Mouse (Mus musculus) spleen, adult 2 months (tissue): ENCODE data around the gene Gm17455. TPM values are rescaled to one million over a fixed set of nuclear protein-coding genes. Genes with fewer than 3 reads are reported as not detected.

Experiments used
- DNase-seq, 2 experiments: peaks; one replicate each; pipeline versions ENCODE4 v3.0.0 to v3.0.0-alpha.2; 2012 to 2021; ENCODE audit warnings: low spot score in 2 of 2, low read depth in 1 of 2
- H3K27ac ChIP-seq: fragments of 200-500 bp; 2 replicates; pipeline ENCODE4 v1.5.1; 2012; ENCODE audit warnings: low read length, inconsistent platforms; ENCODE audit not compliant: insufficient read depth
- H3K27me3 ChIP-seq: fragments of 200-500 bp; 2 replicates; pipeline ENCODE4 v1.6.1; 2012; ENCODE audit warnings: mild to moderate bottlenecking, moderate library complexity, low read length, inconsistent platforms; ENCODE audit not compliant: control insufficient read depth, insufficient read depth
- H3K36me3 ChIP-seq: fragments of 200-500 bp; 2 replicates; pipeline ENCODE4 v1.6.1; 2012; ENCODE audit warnings: mild to moderate bottlenecking, low read length, inconsistent platforms; ENCODE audit not compliant: control insufficient read depth, insufficient read depth
- H3K4me1 ChIP-seq: fragments of 200-500 bp; 2 replicates; pipeline ENCODE4 v1.6.1; 2011; ENCODE audit warnings: inconsistent platforms; ENCODE audit not compliant: control insufficient read depth, insufficient read depth, insufficient read length
- H3K4me3 ChIP-seq: fragments of 200-500 bp; 2 replicates; pipeline ENCODE4 v1.5.1; 2011; ENCODE audit warnings: mild to moderate bottlenecking, inconsistent platforms; ENCODE audit not compliant: insufficient read depth, insufficient read length; ENCODE audit errors: extremely low read depth
- CTCF ChIP-seq: fragments of 200-500 bp; IDR thresholded peaks from 2 replicates; pipeline ENCODE4 v1.5.1; 2011; ENCODE audit warnings: mild to moderate bottlenecking, inconsistent platforms; ENCODE audit not compliant: insufficient read depth, insufficient read length, insufficient replicate concordance; ENCODE audit errors: extremely low read depth
- POLR2A ChIP-seq: fragments of 200-500 bp; IDR thresholded peaks from 2 replicates; pipeline ENCODE4 v1.6.1; 2011; ENCODE audit warnings: low read depth, low read length, inconsistent platforms
- WGBS: fragments of 180-500 bp; shearing (Covaris S2); methylation state at CpG from one replicate; pipeline ENCODE4 v1.1.7; 2018; 5-methylcytosine and 5-hydroxymethylcytosine counted together
- polyA plus RNA-seq: library from polyadenylated mRNA; depleted of rRNA; stranded (reverse); fragments of >200 nt; gene quantifications from 2 replicates; pipeline ENCODE4 v1.2.3, GENCODE M21; 2012

Gm17455 gene
- polyA plus RNA-seq, 1 experiment, result 1.3 TPM

GRCm38 (mm10) chr10:60363426-60363825, 36.1 kb upstream of the Gm17455 start:
- Histone ChIP-seq H3K36me3 (peaks cover 18% of the 10 kb centered on the region), H3K4me3 (no peak overlapping the region), H3K27me3 (no peaks in the 10 kb centered on the region), H3K27ac (no peak overlapping the region), H3K4me1 (peaks cover 4% of the 10 kb centered on the region; the same call in 1 of the 2 replicates)
- TF ChIP-seq POLR2A, result no peak
- 87% methylated on average over 6 of the region's 6 CpGs for WGBS
- no peak for DNase-seq

GRCm38 (mm10) chr10:60367145-60367544, 32.4 kb upstream of the Gm17455 start:
- no peak overlapping the region for H3K4me3 ChIP-seq
- no peak for DNase-seq
- H3K27ac ChIP-seq, result peak overlapping the region; percentile 60
- H3K4me1 ChIP-seq, result peaks cover 26% of the 10 kb centered on the region; the same call in 1 of the 2 replicates
- no peaks in the 10 kb centered on the region for H3K27me3 ChIP-seq
- peaks cover 4% of the 10 kb centered on the region for H3K36me3 ChIP-seq
- TF ChIP-seq CTCF, result no peak
- no peak for TF ChIP-seq POLR2A
- 30% methylated on average over 1 of the region's 2 CpGs for WGBS

GRCm38 (mm10) chr10:60367904-60368303, 31.6 kb upstream of the Gm17455 start:
- no peak for TF ChIP-seq CTCF
- TF ChIP-seq POLR2A, result no peak
- H3K4me3 ChIP-seq, result no peak overlapping the region
- no peak for DNase-seq
- H3K27me3 ChIP-seq, result no peaks in the 10 kb centered on the region
- 50% methylated on average over 4 of the region's 4 CpGs for WGBS
- peaks cover 27% of the 10 kb centered on the region; the same call in 1 of the 2 replicates for H3K4me1 ChIP-seq
- H3K27ac ChIP-seq, result peak overlapping the region; percentile 60
- H3K36me3 ChIP-seq, result peaks cover 4% of the 10 kb centered on the region

- no peaks in the 10 kb centered on the region for H3K27me3 ChIP-seq
- WGBS, result 70% methylated on average over 6 of the region's 6 CpGs
- TF ChIP-seq POLR2A (no peak), CTCF (no peak)
- no peak for DNase-seq
- peaks cover 32% of the 10 kb centered on the region; the same call in 1 of the 2 replicates for H3K4me1 ChIP-seq
- H3K4me3 ChIP-seq, result no peak overlapping the region
- H3K27ac ChIP-seq, result peak overlapping the region; percentile 12; the same call in 1 of the 2 replicates
- peaks cover 2% of the 10 kb centered on the region for H3K36me3 ChIP-seq
These were observed 30.1 kb upstream of the Gm17455 start for GRCm38 (mm10) chr10:60369405-60369804.

DNA sequence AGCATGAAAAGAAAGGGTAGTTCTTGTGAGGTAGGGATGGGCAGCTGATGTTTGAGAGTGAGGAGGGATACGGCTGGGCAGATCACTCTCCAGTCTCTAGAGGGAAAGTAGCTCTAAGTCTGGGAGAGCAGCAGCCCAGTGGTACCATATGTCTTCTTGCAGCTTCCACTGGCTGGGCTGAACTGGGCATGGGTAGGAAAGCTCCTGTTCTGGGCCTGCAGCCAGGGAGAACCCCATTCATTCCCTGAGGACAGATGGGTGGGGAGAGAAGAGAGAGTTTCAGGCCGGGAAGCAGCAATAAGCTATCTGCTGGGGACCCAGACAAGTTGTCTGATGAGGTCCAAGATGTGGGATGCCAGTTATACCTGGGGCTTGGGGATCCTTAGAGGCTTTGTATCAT, 29.4 kb upstream of the Gm17455 start:
- WGBS, result 75% methylated on average over 2 of the region's 2 CpGs
- DNase-seq, result no peak
- H3K27ac ChIP-seq, result peak overlapping the region; percentile 92

DNA sequence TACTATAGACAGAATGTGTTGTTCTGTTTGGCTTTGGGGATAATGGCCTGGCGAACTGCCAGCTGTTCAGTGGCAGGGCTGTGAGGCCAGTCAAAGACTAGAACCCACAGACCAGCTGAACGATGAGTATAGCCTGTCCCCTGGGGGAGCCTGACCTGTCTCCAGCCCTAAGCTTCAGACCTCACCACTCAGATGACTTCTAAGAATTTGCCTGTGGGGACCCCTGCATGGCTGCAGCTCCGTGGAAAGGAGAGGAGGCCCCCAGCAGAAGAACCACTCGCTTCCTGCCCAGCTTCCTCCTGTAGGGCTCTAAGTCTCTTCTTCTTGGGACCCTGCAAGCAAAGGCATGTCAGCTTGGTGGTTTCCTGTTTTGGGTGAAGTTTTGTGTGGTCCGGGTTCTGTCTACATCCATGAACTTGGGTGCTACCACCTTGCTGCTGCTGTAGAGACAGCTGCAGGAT, 28.9 kb upstream of the Gm17455 start:
- H3K4me3 ChIP-seq, result no peak overlapping the region
- no peaks in the 10 kb centered on the region for H3K27me3 ChIP-seq
- peak in 1 of 2 experiments; percentile 69 for DNase-seq
- TF ChIP-seq CTCF (no peak), POLR2A (no peak)
- H3K36me3 ChIP-seq, result peaks cover 2% of the 10 kb centered on the region; the same call in 1 of the 2 replicates
- peak overlapping the region; percentile 92 for H3K27ac ChIP-seq
- 5% methylated on average over 5 of the region's 5 CpGs for WGBS
- H3K4me1 ChIP-seq, result peaks cover 32% of the 10 kb centered on the region; the same call in 1 of the 2 replicates

More for the DNA sequence above, 29.4 kb upstream of the Gm17455 start:
- TF ChIP-seq POLR2A (no peak), CTCF (no peak)
- H3K4me3 ChIP-seq, result no peak overlapping the region
- H3K4me1 ChIP-seq, result peaks cover 32% of the 10 kb centered on the region; the same call in 1 of the 2 replicates
- H3K27me3 ChIP-seq, result no peaks in the 10 kb centered on the region
- H3K36me3 ChIP-seq, result peaks cover 2% of the 10 kb centered on the region; the same call in 1 of the 2 replicates
